Mouse (Mus musculus) hindbrain, embryonic 16.5 days (tissue): Measurements from ENCODE around the gene Kif18b. TPM values are rescaled to one million over a fixed set of nuclear protein-coding genes. Genes with fewer than 3 reads are reported as not detected.

ENCODE experiments used
- ATAC-seq: fragments of 200-750 bp; cut with Nextera tagmentation; 2 replicates; pipeline ENCODE4 v1.8.0; 2017; ENCODE audit warnings: moderate TSS enrichment, moderate library complexity
- H3K27ac ChIP-seq: fragments of 300-500 bp; sonication (generic); 2 replicates; pipeline ENCODE4 v1.5.1; 2014; ENCODE audit warnings: low read depth, mild to moderate bottlenecking, control low read depth, low read length, moderate library complexity
- H3K27me3 ChIP-seq: fragments of 300-500 bp; sonication (generic); replicated peaks from 2 replicates; pipeline ENCODE4 v1.6.1; 2014; ENCODE audit warnings: low read length; ENCODE audit not compliant: control insufficient read depth, insufficient read depth
- H3K36me3 ChIP-seq: fragments of 300-500 bp; sonication (generic); 2 replicates; pipeline ENCODE4 v1.6.1; 2014; ENCODE audit warnings: mild to moderate bottlenecking, low read length, moderate library complexity, mixed read lengths; ENCODE audit not compliant: control insufficient read depth, insufficient read depth
- H3K4me1 ChIP-seq: fragments of 300-500 bp; sonication (generic); 2 replicates; pipeline ENCODE4 v1.6.1; 2014; ENCODE audit warnings: low read depth, low read length; ENCODE audit not compliant: control insufficient read depth, insufficient read depth
- H3K4me2 ChIP-seq: fragments of 300-500 bp; sonication (generic); 2 replicates; pipeline ENCODE4 v1.6.1; 2014; ENCODE audit warnings: mild to moderate bottlenecking, low read length, control low read depth, moderate library complexity
- H3K4me3 ChIP-seq: fragments of 300-500 bp; sonication (generic); 2 replicates; pipeline ENCODE4 v1.5.1; 2014; ENCODE audit warnings: mild to moderate bottlenecking, low read length, control low read depth, moderate library complexity
- H3K9ac ChIP-seq: fragments of 300-500 bp; sonication (generic); 2 replicates; pipeline ENCODE4 v1.6.1; 2014; ENCODE audit warnings: low read depth, mild to moderate bottlenecking, control low read depth, low read length, moderate library complexity
- H3K9me3 ChIP-seq: fragments of 300-500 bp; sonication (generic); 2 replicates; pipeline ENCODE4 v1.6.1; 2014; ENCODE audit warnings: mild to moderate bottlenecking, low read length, moderate library complexity; ENCODE audit not compliant: control insufficient read depth
- WGBS: fragments of 180-500 bp; shearing (Covaris S2); extraction: QIAGEN DNeasy Blood & Tissue Kit; methylation state at CpG from one replicate; pipeline ENCODE4 v1.1.7; 2014; 5-methylcytosine and 5-hydroxymethylcytosine counted together
- polyA plus RNA-seq: library from polyadenylated mRNA; unstranded; fragments of >200 nt; fragmentation: Nextera tagmentation; extraction: Ambion mirVana; gene quantifications from 2 replicates; pipeline ENCODE4 v1.2.1, GENCODE M21; 2015

Kif18b gene
- polyA plus RNA-seq, 1 experiment from 2014 or later = 2.0 TPM

DNA sequence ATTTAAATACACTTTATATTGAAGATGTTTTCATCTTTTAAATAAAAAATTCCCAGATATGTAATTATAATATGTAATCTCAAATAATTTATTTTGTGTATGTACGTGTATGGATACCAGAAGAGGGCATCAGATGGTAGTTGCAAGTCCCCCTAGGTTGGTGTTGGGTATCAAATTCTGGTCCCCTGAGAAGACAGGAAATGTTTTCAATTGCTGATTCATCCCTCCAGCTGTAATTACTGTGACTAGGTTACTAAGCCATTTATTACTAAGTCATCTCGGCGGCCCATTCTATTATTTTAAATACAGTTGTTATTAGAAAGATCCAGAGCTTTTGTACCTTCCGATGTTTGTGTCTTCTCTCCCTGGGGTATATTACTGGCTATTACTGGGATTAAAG, 6.8 kb downstream of the Kif18b start:
- WGBS = 70% methylated on average over 4 of the region's 4 CpGs
- Histone ChIP-seq H3K4me1 (no peaks in the 10 kb centered on the region), H3K27ac (no peak overlapping the region), H3K27me3 (no peaks in the 10 kb centered on the region), H3K9ac (no peak overlapping the region), H3K4me3 (no peak overlapping the region), H3K4me2 (no peak overlapping the region), H3K9me3 (no peaks in the 10 kb centered on the region), H3K36me3 (no peaks in the 10 kb centered on the region)
- ATAC-seq = no peak

DNA sequence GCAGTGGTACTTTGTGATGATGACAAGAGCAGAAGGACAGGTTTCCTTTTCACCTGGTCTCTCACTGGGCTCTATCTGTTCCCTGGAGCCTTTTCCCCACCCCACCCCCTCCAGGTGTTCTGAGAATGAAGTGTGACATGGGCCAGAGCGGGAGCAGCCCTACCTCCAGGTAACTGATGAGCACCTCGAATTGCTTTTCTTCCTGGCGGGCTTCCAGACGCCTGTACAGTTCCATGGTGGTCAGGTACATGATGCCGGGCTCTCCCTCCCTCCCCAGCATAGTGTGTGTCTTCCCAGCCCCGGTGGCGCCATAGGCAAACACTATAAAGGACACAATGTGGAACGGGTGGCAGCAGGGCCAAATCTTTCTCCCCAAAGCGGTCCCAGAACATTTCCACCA, 9.5 kb downstream of the Kif18b start:
- ATAC-seq = no peak
- no peaks in the 10 kb centered on the region for H3K9me3 ChIP-seq
- no peaks in the 10 kb centered on the region for H3K36me3 ChIP-seq
- no peak overlapping the region for H3K4me3 ChIP-seq
- H3K4me1 ChIP-seq = 0 out of 2 replicates have a peak, but pooled peaks cover 3% of the 10 kb centered on the region
- H3K4me2 ChIP-seq = no peak overlapping the region
- H3K27me3 ChIP-seq = no peaks in the 10 kb centered on the region
- H3K27ac ChIP-seq = no peak overlapping the region
- H3K9ac ChIP-seq = no peak overlapping the region
- 89% methylated on average over 9 of the region's 9 CpGs for WGBS

DNA sequence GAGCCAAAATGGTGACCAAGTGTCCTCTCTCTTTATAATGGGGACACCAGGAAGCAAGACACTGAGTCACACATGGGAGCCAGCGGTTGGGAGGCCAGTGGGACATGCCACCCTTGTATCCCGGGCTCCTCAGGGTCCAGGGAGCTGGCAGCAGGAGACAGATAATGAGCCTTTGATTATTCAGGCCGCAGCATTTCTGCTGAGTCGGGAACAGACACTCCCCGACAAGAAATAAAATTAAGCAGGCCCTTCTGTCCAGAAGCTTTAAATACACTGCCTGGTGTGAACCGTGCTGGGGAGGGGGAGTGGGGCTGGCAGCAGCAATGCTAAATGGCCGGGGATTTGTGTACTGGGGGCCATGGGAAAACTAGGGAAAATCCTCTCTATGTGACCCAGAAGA, 13.5 kb downstream of the Kif18b start:
- Histone ChIP-seq H3K4me3 (no peak overlapping the region), H3K27me3 (no peaks in the 10 kb centered on the region), H3K9me3 (no peaks in the 10 kb centered on the region), H3K36me3 (no peaks in the 10 kb centered on the region; the same call in 1 of the 2 replicates), H3K4me2 (no peak overlapping the region), H3K4me1 (0 out of 2 replicates have a peak, but pooled peaks cover 3% of the 10 kb centered on the region), H3K27ac (no peak overlapping the region), H3K9ac (no peak overlapping the region)
- 62% methylated on average over 7 of the region's 7 CpGs for WGBS
- ATAC-seq = no peak

DNA sequence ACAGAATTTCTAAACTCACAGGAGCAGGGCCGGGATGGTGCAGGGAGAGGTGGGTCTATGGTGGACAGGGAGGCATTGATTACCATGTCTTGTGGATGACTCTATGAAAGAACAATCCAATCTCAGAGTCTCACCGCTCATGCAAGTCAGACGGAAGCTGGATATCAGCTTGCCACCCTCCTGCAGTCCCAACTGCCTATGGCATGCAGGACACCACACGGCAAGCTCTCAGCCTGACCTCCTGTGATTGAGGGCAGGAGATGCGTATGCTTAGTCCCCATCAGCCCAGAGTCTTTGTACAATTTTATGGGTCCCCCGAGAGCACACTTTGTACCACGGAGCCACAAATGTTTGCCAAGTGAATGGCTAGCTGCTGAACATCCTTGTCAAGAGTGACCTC, 21.3 kb downstream of the Kif18b start:
- Histone ChIP-seq H3K4me1 (peaks cover 5% of the 10 kb centered on the region), H3K4me2 (no peak overlapping the region), H3K27me3 (peaks cover 2% of the 10 kb centered on the region; the same call in 1 of the 2 replicates), H3K9me3 (no peaks in the 10 kb centered on the region), H3K27ac (no peak overlapping the region), H3K36me3 (no peaks in the 10 kb centered on the region; the same call in 1 of the 2 replicates), H3K9ac (no peak overlapping the region), H3K4me3 (no peak overlapping the region)
- 60% methylated on average over 7 of the region's 7 CpGs for WGBS
- ATAC-seq = no peak

DNA sequence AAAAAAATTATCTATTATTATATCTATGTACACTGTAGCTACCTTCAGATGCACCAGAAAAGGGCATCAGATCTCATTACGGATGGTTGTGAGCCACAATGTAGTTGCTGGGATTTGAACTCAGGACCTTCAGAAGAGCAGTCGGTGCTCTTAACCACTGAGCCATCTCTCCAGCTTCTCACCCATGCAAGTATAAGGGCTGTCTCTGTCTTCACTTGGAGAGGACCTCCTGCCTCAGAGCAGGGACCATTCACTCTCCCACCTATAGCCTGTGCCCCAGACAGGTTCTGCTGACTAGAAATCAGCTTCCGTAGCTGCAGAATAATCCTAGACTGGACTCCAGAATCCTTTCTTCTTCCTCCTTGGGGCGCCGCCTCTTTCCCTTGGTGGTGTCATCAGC, 22.8 kb downstream of the Kif18b start:
- Histone ChIP-seq H3K27ac (no peak overlapping the region), H3K27me3 (peaks cover 2% of the 10 kb centered on the region; the same call in 1 of the 2 replicates), H3K4me1 (peaks cover 5% of the 10 kb centered on the region), H3K36me3 (no peaks in the 10 kb centered on the region), H3K9me3 (no peaks in the 10 kb centered on the region), H3K4me3 (no peak overlapping the region), H3K9ac (no peak overlapping the region), H3K4me2 (no peak overlapping the region)
- 80% methylated on average over 5 of the region's 5 CpGs for WGBS
- no peak for ATAC-seq

DNA sequence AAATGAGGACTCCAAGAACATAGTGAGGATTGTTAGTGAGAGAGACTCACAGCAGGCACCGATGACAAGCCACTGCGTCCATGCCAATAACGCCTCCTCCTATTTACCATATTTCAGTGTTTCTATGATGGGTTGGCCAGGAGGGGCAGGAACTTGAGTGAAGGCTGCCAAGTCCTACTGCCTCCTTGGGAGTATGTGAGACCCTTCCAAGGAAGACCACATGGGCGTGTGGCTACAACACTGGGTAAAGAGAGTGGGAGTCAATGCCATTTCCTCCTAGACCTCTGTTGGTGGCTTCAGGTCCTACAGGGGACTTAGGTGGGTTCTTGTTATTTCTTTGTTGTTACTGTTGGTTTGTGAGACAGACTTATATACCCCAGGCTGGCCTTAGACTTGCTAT, 23.7 kb downstream of the Kif18b start:
- H3K27ac ChIP-seq = no peak overlapping the region
- peaks cover 5% of the 10 kb centered on the region for H3K4me1 ChIP-seq
- H3K9me3 ChIP-seq = no peaks in the 10 kb centered on the region
- peaks cover 8% of the 10 kb centered on the region for H3K27me3 ChIP-seq
- H3K9ac ChIP-seq = no peak overlapping the region
- WGBS = 56% methylated on average over 4 of the region's 4 CpGs
- no peak overlapping the region for H3K4me3 ChIP-seq
- no peak overlapping the region for H3K4me2 ChIP-seq
- no peaks in the 10 kb centered on the region for H3K36me3 ChIP-seq
- ATAC-seq = no peak; the same call in 1 of the 2 replicates

DNA sequence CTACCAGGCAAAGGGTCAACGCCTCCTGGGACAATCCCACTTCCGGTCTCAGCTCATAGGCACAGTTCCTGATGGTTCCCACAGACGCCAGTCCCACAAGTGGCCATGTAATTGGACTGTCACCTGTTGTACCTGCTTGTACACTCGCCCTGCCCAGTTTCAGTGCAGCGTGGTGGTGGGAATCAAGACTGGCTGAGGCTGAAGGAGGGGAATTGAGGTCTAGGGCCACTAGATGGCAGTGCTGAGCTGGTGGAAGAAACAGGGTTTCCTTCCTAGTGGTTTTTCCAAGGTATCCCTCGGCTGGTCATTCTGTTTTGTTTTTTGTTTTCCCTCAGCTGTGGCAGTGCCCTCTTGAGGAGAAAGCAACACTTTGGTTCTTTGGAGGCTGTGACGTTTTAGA, 24.2 kb downstream of the Kif18b start, which contains the start of gene Gfap:
Gene Gfap (minus strand): TSS at position 150 of the 400 bp plus-strand sequence.
- no peak within 1 kb of the TSS for H3K4me3 ChIP-seq
- no peak within 1 kb of the TSS for H3K9ac ChIP-seq
- ATAC-seq = peak; percentile 18; the same call in 1 of the 2 replicates
- 11% methylated on average over 7 of the region's 7 CpGs for WGBS
- no peak within 1 kb of the TSS for H3K27ac ChIP-seq
- H3K27me3 ChIP-seq = peaks cover 11% of the 10 kb centered on the region
- H3K36me3 ChIP-seq = no peaks in the 10 kb centered on the region
- peaks cover 5% of the 10 kb centered on the region for H3K4me1 ChIP-seq
- H3K9me3 ChIP-seq = no peaks in the 10 kb centered on the region
- H3K4me2 ChIP-seq = no peak within 1 kb of the TSS

DNA sequence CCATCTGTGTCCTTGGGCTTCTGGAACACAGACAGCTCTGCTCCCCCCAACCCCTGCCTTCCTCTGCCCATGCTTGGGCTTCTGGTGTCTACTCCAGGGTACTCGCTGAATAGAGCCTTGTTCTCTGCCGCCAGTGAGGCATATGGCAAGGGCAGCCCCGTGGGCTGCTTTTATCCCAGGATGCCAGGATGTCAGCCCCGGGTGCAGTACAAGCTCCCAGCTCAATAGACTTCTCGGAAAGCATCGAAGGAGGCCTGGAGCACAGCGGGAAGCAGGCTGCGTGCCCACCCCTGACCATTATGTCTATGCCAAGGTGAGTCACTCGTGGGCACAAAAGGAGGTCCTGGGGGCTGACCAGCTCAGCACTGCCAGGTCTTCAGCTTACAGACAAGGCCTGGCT, 26.5 kb downstream of the Kif18b start:
- ATAC-seq = peak; percentile 95
- H3K27ac ChIP-seq = 0 out of 2 replicates have a peak overlapping the region, but pooled peaks have one; percentile 5
- H3K9ac ChIP-seq = no peak overlapping the region
- WGBS = 49% methylated on average over 9 of the region's 9 CpGs
- no peaks in the 10 kb centered on the region for H3K9me3 ChIP-seq
- H3K36me3 ChIP-seq = no peaks in the 10 kb centered on the region
- H3K4me3 ChIP-seq = no peak overlapping the region
- H3K27me3 ChIP-seq = peaks cover 27% of the 10 kb centered on the region
- H3K4me2 ChIP-seq = no peak overlapping the region
- H3K4me1 ChIP-seq = peaks cover 3% of the 10 kb centered on the region

DNA sequence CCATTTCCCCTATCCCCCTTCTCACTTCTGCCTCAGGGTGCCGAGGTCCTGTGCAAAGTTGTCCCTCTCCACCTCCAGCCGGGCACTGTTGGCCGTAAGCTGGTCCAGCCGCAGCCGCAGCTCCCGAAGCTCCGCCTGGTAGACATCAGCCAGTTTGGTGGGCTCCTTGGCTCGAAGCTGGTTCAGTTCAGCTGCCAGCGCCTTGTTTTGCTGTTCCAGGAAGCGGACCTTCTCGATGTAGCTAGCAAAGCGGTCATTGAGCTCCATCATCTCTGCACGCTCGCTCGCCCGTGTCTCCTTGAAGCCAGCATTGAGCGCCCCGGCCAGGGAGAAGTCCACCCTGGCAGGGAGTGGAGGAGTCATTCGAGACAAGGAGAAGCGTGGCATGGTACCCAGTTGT, 28.3 kb downstream of the Kif18b start:
- 82% methylated on average over 20 of the region's 20 CpGs for WGBS
- H3K36me3 ChIP-seq = no peaks in the 10 kb centered on the region
- ATAC-seq = no peak
- peaks cover 8% of the 10 kb centered on the region for H3K4me1 ChIP-seq
- no peak overlapping the region; the same call in 1 of the 2 replicates for H3K9ac ChIP-seq
- H3K4me3 ChIP-seq = no peak overlapping the region
- peaks cover 40% of the 10 kb centered on the region for H3K27me3 ChIP-seq
- no peaks in the 10 kb centered on the region for H3K9me3 ChIP-seq
- no peak overlapping the region for H3K27ac ChIP-seq
- no peak overlapping the region for H3K4me2 ChIP-seq

DNA sequence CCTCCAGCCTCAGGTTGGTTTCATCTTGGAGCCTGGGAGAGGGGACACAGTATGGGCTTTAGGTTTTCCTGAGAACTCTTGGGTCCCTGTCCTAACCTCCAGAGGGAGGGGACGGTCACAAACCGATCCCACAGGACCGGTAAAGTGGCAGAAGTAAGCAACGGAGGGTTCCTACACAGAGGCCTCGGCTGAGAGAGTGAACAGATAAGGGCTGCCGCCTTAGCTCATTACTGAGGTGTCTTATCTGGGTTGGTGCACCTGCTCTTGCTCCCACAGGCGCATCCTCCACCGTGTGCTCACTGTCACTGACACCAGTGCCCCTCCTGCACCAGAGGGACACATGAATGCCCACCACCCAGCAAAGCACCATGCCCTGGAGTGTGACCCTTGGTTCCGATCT, 29.1 kb downstream of the Kif18b start:
- ATAC-seq = no peak
- H3K4me1 ChIP-seq = peaks cover 5% of the 10 kb centered on the region
- H3K9ac ChIP-seq = no peak overlapping the region; the same call in 1 of the 2 replicates
- no peaks in the 10 kb centered on the region for H3K36me3 ChIP-seq
- no peaks in the 10 kb centered on the region for H3K9me3 ChIP-seq
- no peak overlapping the region for H3K27ac ChIP-seq
- H3K27me3 ChIP-seq = peaks cover 39% of the 10 kb centered on the region
- no peak overlapping the region for H3K4me3 ChIP-seq
- H3K4me2 ChIP-seq = no peak overlapping the region
- WGBS = 77% methylated on average over 9 of the region's 9 CpGs
